Mouse (Mus musculus): Measurements from ENCODE around the gene Tmem260. TPM values are rescaled to one million over a fixed set of nuclear protein-coding genes. Genes with fewer than 3 reads are reported as not detected.

Gene Tmem260
- total and polyA plus RNA-seq, 2 experiments from 2014 or later, result 11.0 to 16.6 TPM

GRCm38 (mm10) chr14:48422436-48422835 is 23.5 kb upstream of the Tmem260 start:
- H3K27ac ChIP-seq, result no peak overlapping the region
- 45% methylated on average over 4 of the region's 4 CpGs for WGBS
- H3K4me1 ChIP-seq (ENCODE audit: insufficient read depth, low read length), result 0 out of 2 replicates have a peak, but pooled peaks cover 3% of the 10 kb centered on the region
- H3K36me3 ChIP-seq (ENCODE audit: insufficient read depth, low read length), result no peaks in the 10 kb centered on the region
- DNase-seq (ENCODE audit: low spot score) (no peak), ATAC-seq (no peak)
- H3K4me2 ChIP-seq (ENCODE audit: low read depth, low read length), result peak overlapping the region; percentile 34
- no peak overlapping the region for H3K4me3 ChIP-seq (ENCODE audit: low read length)
- no peaks in the 10 kb centered on the region for H3K9me3 ChIP-seq (ENCODE audit: low read length)
- no peak for TF ChIP-seq CTCF (IDR thresholded peaks at IDR 0.05; ENCODE audit: low read depth)
- H3K27me3 ChIP-seq (ENCODE audit: insufficient read depth, low read length), result no peaks in the 10 kb centered on the region
- no peak overlapping the region for H3K9ac ChIP-seq (replicated peaks; ENCODE audit: low read length)

GRCm38 (mm10) chr14:48422901-48423300 is 23.0 kb upstream of the Tmem260 start:
- Histone ChIP-seq H3K4me1 (ENCODE audit: insufficient read depth, low read length) (0 out of 2 replicates have a peak, but pooled peaks cover 3% of the 10 kb centered on the region), H3K4me2 (ENCODE audit: low read depth, low read length) (no peak overlapping the region), H3K27me3 (ENCODE audit: insufficient read depth, low read length) (no peaks in the 10 kb centered on the region), H3K4me3 (ENCODE audit: low read length) (no peak overlapping the region), H3K9ac (replicated peaks; ENCODE audit: low read length) (no peak overlapping the region), H3K27ac (no peak overlapping the region), H3K36me3 (ENCODE audit: insufficient read depth, low read length) (no peaks in the 10 kb centered on the region), H3K9me3 (ENCODE audit: low read length) (no peaks in the 10 kb centered on the region)
- TF ChIP-seq CTCF (IDR thresholded peaks at IDR 0.05; ENCODE audit: low read depth), result no peak
- DNase-seq (ENCODE audit: low spot score) (no peak), ATAC-seq (no peak)
- 64% methylated on average over 7 of the region's 7 CpGs for WGBS

DNA sequence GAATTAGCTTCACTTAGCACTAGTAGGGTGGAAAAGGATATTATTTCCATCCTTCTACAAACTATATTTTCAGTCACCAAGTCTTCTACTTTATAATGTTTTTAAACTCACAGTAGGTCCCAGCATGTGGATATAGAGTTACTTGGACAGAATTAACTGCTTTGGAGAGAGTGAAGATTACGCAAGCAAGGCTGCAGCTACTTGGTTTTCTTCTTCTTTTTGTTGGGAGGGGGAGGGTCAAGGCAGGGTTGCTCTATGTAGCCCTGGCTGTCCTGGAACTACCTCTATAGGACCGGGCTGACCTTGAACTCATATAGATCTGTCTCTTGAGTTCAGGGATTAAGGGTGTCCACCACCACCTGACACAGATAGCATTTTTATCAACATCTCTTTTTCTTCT is 13.9 kb upstream of the Tmem260 start:
- H3K4me1 ChIP-seq (ENCODE audit: insufficient read depth, low read length), result no peaks in the 10 kb centered on the region
- ATAC-seq, result no peak

GRCm38 (mm10) chr14:48443796-48444195 is 2.1 kb upstream of the Tmem260 start:
- no peak overlapping the region for H3K27ac ChIP-seq
- no peak overlapping the region for H3K9ac ChIP-seq (replicated peaks; ENCODE audit: low read length)
- WGBS, result 45% methylated on average over 3 of the region's 3 CpGs
- H3K4me1 ChIP-seq (ENCODE audit: insufficient read depth, low read length), result peaks cover 7% of the 10 kb centered on the region
- H3K4me3 ChIP-seq (ENCODE audit: low read length), result no peak overlapping the region
- no peaks in the 10 kb centered on the region for H3K9me3 ChIP-seq (ENCODE audit: low read length)
- peak; percentile 4 for DNase-seq (ENCODE audit: low spot score)
- no peak for TF ChIP-seq CTCF (IDR thresholded peaks at IDR 0.05; ENCODE audit: low read depth)
- H3K36me3 ChIP-seq (ENCODE audit: insufficient read depth, low read length), result no peaks in the 10 kb centered on the region
- ATAC-seq, result no peak
- H3K27me3 ChIP-seq (ENCODE audit: insufficient read depth, low read length), result no peaks in the 10 kb centered on the region
- H3K4me2 ChIP-seq (ENCODE audit: low read depth, low read length), result no peak overlapping the region

More for the DNA sequence above, 13.9 kb upstream of the Tmem260 start:
- H3K27me3 ChIP-seq (ENCODE audit: insufficient read depth, low read length), result no peaks in the 10 kb centered on the region
- no peaks in the 10 kb centered on the region for H3K9me3 ChIP-seq (ENCODE audit: low read length)
- no peak for TF ChIP-seq CTCF (IDR thresholded peaks at IDR 0.05; ENCODE audit: low read depth)
- DNase-seq (ENCODE audit: low spot score), result no peak
- H3K36me3 ChIP-seq (ENCODE audit: insufficient read depth, low read length), result no peaks in the 10 kb centered on the region
- no peak overlapping the region for H3K27ac ChIP-seq
- H3K4me3 ChIP-seq (ENCODE audit: low read length), result no peak overlapping the region
- no peak overlapping the region for H3K4me2 ChIP-seq (ENCODE audit: low read depth, low read length)
- WGBS, result 93% methylated on average over 2 of the region's 2 CpGs
- H3K9ac ChIP-seq (replicated peaks; ENCODE audit: low read length), result no peak overlapping the region

DNA sequence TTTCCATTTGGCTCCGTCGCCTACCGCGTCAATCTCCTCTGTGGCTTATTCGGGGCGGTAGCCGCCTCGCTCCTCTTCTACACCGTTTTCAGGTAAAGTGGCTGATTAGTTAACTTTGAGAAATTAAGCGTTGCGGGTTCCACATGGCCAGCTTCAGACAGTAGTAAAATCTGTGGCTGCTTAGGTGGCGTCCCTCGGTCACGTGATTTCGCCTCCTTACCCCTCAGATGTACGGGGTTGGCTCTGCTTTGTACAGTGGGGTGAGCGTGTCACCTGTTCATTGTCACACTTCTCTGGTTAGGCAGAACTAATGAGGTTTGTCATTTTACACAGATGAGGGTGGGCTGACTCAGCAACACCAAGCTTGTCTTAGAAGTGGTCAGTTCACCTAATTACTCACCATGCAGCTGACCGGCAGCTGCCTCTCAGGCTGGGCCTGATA is 6.1 kb downstream of the Tmem260 start:
- Histone ChIP-seq H3K9ac (replicated peaks; ENCODE audit: low read length) (no peak overlapping the region), H3K4me2 (ENCODE audit: low read depth, low read length) (no peak overlapping the region), H3K27me3 (ENCODE audit: insufficient read depth, low read length) (no peaks in the 10 kb centered on the region), H3K4me3 (ENCODE audit: low read length) (no peak overlapping the region), H3K27ac (no peak overlapping the region), H3K36me3 (ENCODE audit: insufficient read depth, low read length) (0 out of 2 replicates have a peak, but pooled peaks cover 6% of the 10 kb centered on the region), H3K9me3 (ENCODE audit: low read length) (no peaks in the 10 kb centered on the region), H3K4me1 (ENCODE audit: insufficient read depth, low read length) (peaks cover 7% of the 10 kb centered on the region)
- DNase-seq (ENCODE audit: low spot score) (no peak), ATAC-seq (no peak)
- TF ChIP-seq CTCF (IDR thresholded peaks at IDR 0.05; ENCODE audit: low read depth), result no peak
- WGBS, result 79% methylated on average over 18 of the region's 18 CpGs

DNA sequence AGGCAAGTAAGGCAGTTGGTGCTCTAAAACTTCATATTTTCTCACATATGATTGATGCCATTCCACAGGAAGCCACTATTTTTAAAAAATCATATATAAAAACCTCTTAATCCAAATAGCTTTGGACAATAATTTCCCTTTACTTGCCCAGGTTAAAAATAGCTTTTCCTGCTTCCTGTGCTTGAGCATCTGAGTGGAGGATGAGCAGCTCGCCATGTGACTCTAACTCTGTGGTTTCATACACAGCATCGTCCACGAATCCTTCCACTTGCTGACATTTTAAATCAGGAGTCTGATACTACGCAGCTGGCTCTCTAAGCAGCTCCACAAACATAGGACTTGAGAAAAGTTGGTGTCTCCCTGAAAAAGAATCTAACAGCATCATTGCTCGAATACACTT is 7.5 kb downstream of the Tmem260 start:
- Histone ChIP-seq H3K4me1 (ENCODE audit: insufficient read depth, low read length) (no peaks in the 10 kb centered on the region), H3K36me3 (ENCODE audit: insufficient read depth, low read length) (0 out of 2 replicates have a peak, but pooled peaks cover 6% of the 10 kb centered on the region), H3K9ac (replicated peaks; ENCODE audit: low read length) (no peak overlapping the region), H3K4me2 (ENCODE audit: low read depth, low read length) (no peak overlapping the region), H3K27me3 (ENCODE audit: insufficient read depth, low read length) (no peaks in the 10 kb centered on the region), H3K27ac (no peak overlapping the region), H3K4me3 (ENCODE audit: low read length) (no peak overlapping the region), H3K9me3 (ENCODE audit: low read length) (no peaks in the 10 kb centered on the region)
- WGBS, result 78% methylated on average over 5 of the region's 5 CpGs
- ATAC-seq, result no peak
- no peak for DNase-seq (ENCODE audit: low spot score)
- no peak for TF ChIP-seq CTCF (IDR thresholded peaks at IDR 0.05; ENCODE audit: low read depth)

- Histone ChIP-seq H3K27me3 (ENCODE audit: insufficient read depth, low read length) (no peaks in the 10 kb centered on the region), H3K4me3 (ENCODE audit: low read length) (no peak overlapping the region), H3K9me3 (ENCODE audit: low read length) (no peaks in the 10 kb centered on the region), H3K27ac (no peak overlapping the region), H3K9ac (replicated peaks; ENCODE audit: low read length) (no peak overlapping the region), H3K4me1 (ENCODE audit: insufficient read depth, low read length) (no peaks in the 10 kb centered on the region), H3K4me2 (ENCODE audit: low read depth, low read length) (no peak overlapping the region), H3K36me3 (ENCODE audit: insufficient read depth, low read length) (0 out of 2 replicates have a peak, but pooled peaks cover 6% of the 10 kb centered on the region)
- DNase-seq (ENCODE audit: low spot score) (peak; percentile 42), ATAC-seq (peak; percentile 68; the same call in 1 of the 2 replicates)
- WGBS, result 59% methylated on average over 12 of the region's 12 CpGs
- peak; percentile 26 for TF ChIP-seq CTCF (IDR thresholded peaks at IDR 0.05; ENCODE audit: low read depth)
These were observed 10.6 kb downstream of the Tmem260 start for GRCm38 (mm10) chr14:48456305-48457092.

All from hindbrain, postnatal 0 days (tissue).